Comparison of ENCODE assay signal across 8 mouse cellular contexts in genomic region chr17:23548615-23549014, GRCm38 (mm10). TPM values are rescaled to one million over a fixed set of nuclear protein-coding genes. Genes with fewer than 3 reads are reported as not detected.
DNase-seq lines count a peak whose midpoint lies in the region; ATAC-seq and TF ChIP-seq lines count a peak whose summit lies in the region.

No protein-coding gene starts in this region.

- no peak overlapping the region for H3K27ac ChIP-seq in heart, embryonic 12.5 days (ENCODE audit: poor library complexity, severe bottlenecking)
- H3K27ac ChIP-seq in kidney, postnatal 0 days: no peak overlapping the region
- H3K27ac ChIP-seq in liver, adult 2 months (replicated peaks; ENCODE audit: insufficient read depth, low read depth, low read length): no peak overlapping the region

- TF ChIP-seq POLR2A in brain, embryonic 14.5 days (IDR thresholded peaks at IDR 0.05; ENCODE audit: borderline replicate concordance, extremely low read depth, insufficient read depth, insufficient read length, poor library complexity, severe bottlenecking): no peak
- TF ChIP-seq POLR2A in liver, adult 2 months (IDR thresholded peaks at IDR 0.05; ENCODE audit: extremely low read depth, insufficient read depth, low read length): no peak

- peak; percentile 87 for DNase-seq in CD4-positive, CD25-positive, alpha-beta regulatory T cell, adult 2 months (ENCODE audit: low read depth, low spot score)
- DNase-seq in brain, embryonic 14.5 days (ENCODE audit: low read depth): peak; percentile 87
- peak; percentile 55 for DNase-seq in kidney, postnatal 0 days (ENCODE audit: low spot score)
- peak; percentile 76 for DNase-seq in liver, adult 2 months (ENCODE audit: extremely low read depth, low read depth, low spot score)
- peak; percentile 74 to 75 for DNase-seq in spleen, postnatal 14 days (ENCODE audit: low spot score in 2 of 2)

- H3K27me3 ChIP-seq in heart, embryonic 12.5 days (replicated peaks): no peaks in the 10 kb centered on the region
- H3K27me3 ChIP-seq in kidney, postnatal 0 days (ENCODE audit: insufficient read depth, low read length): no peaks in the 10 kb centered on the region
- no peaks in the 10 kb centered on the region for H3K27me3 ChIP-seq in liver, adult 2 months (ENCODE audit: control insufficient read depth, insufficient read depth, low read length)

- ATAC-seq in erythroblast, adult 5-6 weeks (replicated peaks; ENCODE audit: low FRiP score, poor library complexity, severe bottlenecking): peak; percentile 57
- peak; percentile 43 for ATAC-seq in heart, embryonic 12.5 days (ENCODE audit: insufficient number of reproducible peaks, low FRiP score)
- no peak for ATAC-seq in kidney, postnatal 0 days (replicated peaks; ENCODE audit: low FRiP score, low read depth)
- peak; percentile 48; the same call in 1 of the 2 replicates for ATAC-seq in monocyte, adult 5-6 weeks (replicated peaks; ENCODE audit: insufficient number of reproducible peaks, low FRiP score, low TSS enrichment, poor library complexity, severe bottlenecking)

- H3K9ac ChIP-seq in heart, embryonic 12.5 days: peak overlapping the region; percentile 65
- no peak overlapping the region for H3K9ac ChIP-seq in kidney, postnatal 0 days (ENCODE audit: low read depth, low read length)
- no peak overlapping the region for H3K9ac ChIP-seq in liver, adult 2 months (ENCODE audit: low read depth, low read length)

- H3K4me2 ChIP-seq in heart, embryonic 12.5 days: peak overlapping the region; percentile 85
- H3K4me2 ChIP-seq in kidney, postnatal 0 days (ENCODE audit: low read length): peak overlapping the region; percentile 65

- H3K9me3 ChIP-seq in heart, embryonic 12.5 days (replicated peaks): no peaks in the 10 kb centered on the region
- H3K9me3 ChIP-seq in kidney, postnatal 0 days (replicated peaks; ENCODE audit: low read length): no peaks in the 10 kb centered on the region

- WGBS in heart, embryonic 12.5 days: 1% methylated on average over 15 of the region's 15 CpGs
- WGBS in kidney, postnatal 0 days: 2% methylated on average over 15 of the region's 15 CpGs
- WGBS in liver, adult 2 months: 15% methylated on average over 15 of the region's 15 CpGs

- no peak for TF ChIP-seq CTCF in brain, embryonic 14.5 days (IDR thresholded peaks at IDR 0.05; ENCODE audit: borderline replicate concordance, extremely low read depth, insufficient read depth, insufficient read length)
- TF ChIP-seq CTCF in kidney, postnatal 0 days (IDR thresholded peaks at IDR 0.05; ENCODE audit: low read depth): no peak
- TF ChIP-seq CTCF in liver, adult 2 months (IDR thresholded peaks at IDR 0.05; ENCODE audit: low read depth, low read length): no peak

- H3K36me3 ChIP-seq in heart, embryonic 12.5 days: no peaks in the 10 kb centered on the region
- no peaks in the 10 kb centered on the region for H3K36me3 ChIP-seq in kidney, postnatal 0 days (ENCODE audit: insufficient read depth, low read length)
- H3K36me3 ChIP-seq in liver, adult 2 months (ENCODE audit: control insufficient read depth, insufficient read depth, low read length): no peaks in the 10 kb centered on the region

- H3K79me2 ChIP-seq in liver, adult 2 months (ENCODE audit: control insufficient read depth, insufficient read depth, low read length): no peaks in the 10 kb centered on the region

- H3K4me1 ChIP-seq in heart, embryonic 12.5 days (replicated peaks): peaks cover 12% of the 10 kb centered on the region
- H3K4me1 ChIP-seq in kidney, postnatal 0 days (replicated peaks; ENCODE audit: insufficient read depth, low read length): peaks cover 5% of the 10 kb centered on the region
- H3K4me1 ChIP-seq in liver, adult 2 months (ENCODE audit: control insufficient read depth, insufficient read depth, low read length): peaks cover 17% of the 10 kb centered on the region

- peak overlapping the region; percentile 74 for H3K4me3 ChIP-seq in heart, embryonic 12.5 days
- peak overlapping the region; percentile 60 for H3K4me3 ChIP-seq in kidney, postnatal 0 days (replicated peaks; ENCODE audit: low read depth, low read length)
- H3K4me3 ChIP-seq in liver, adult 2 months (ENCODE audit: insufficient read depth, low read depth, low read length): peak overlapping the region; percentile 34

RNA-seq across cellular contexts. Expression of gene Zfp213, which starts 15.4 kb away (rescaled TPM):
- polyA plus RNA-seq in brain, embryonic 14.5 days (2012; rRNA removed): 16.7 and 21.4 TPM in 2 replicates
- 1.7 and 2.5 TPM in 2 replicates for total RNA-seq in erythroblast, adult 5-6 weeks (2015; ENCODE audit: low replicate concordance)
- 0.34 and 2.5 TPM in 2 replicates for total RNA-seq in erythroblast, adult 5-6 weeks (2017; ENCODE audit: low replicate concordance)
- 14.1 and 16.9 TPM in 2 replicates for polyA plus RNA-seq in heart, embryonic 12.5 days (2016; fragmentation: Nextera tagmentation; extraction: Ambion mirVana)
- polyA plus RNA-seq in kidney, postnatal 0 days (2015; fragmentation: Nextera tagmentation; extraction: Ambion mirVana): 16.8 and 19.1 TPM in 2 replicates
- total RNA-seq in liver, adult 2 months (2014; rRNA removed): 4.5 and 4.8 TPM in 2 replicates
- 7.6 and 10.7 TPM in 2 replicates for polyA plus RNA-seq in liver, adult 2 months (2012; rRNA removed)
- 4.2 to 6.2 TPM (median 5.4 TPM) in 3 replicates for total RNA-seq in monocyte, adult 5-6 weeks (2017)

RNA-seq across cellular contexts. Expression of gene Zfp13, which starts 50.7 kb away (rescaled TPM):
- polyA plus RNA-seq in brain, embryonic 14.5 days (2012; rRNA removed): 46.8 and 47.4 TPM in 2 replicates
- not detected in 2 replicates for total RNA-seq in erythroblast, adult 5-6 weeks (2015; ENCODE audit: low replicate concordance)
- not detected in 2 replicates for total RNA-seq in erythroblast, adult 5-6 weeks (2017; ENCODE audit: low replicate concordance)
- polyA plus RNA-seq in heart, embryonic 12.5 days (2016; fragmentation: Nextera tagmentation; extraction: Ambion mirVana): 9.1 and 10.7 TPM in 2 replicates
- 12.6 and 14.3 TPM in 2 replicates for polyA plus RNA-seq in kidney, postnatal 0 days (2015; fragmentation: Nextera tagmentation; extraction: Ambion mirVana)
- 1.3 and 2.0 TPM in 2 replicates for total RNA-seq in liver, adult 2 months (2014; rRNA removed)
- polyA plus RNA-seq in liver, adult 2 months (2012; rRNA removed): 2.2 and 3.2 TPM in 2 replicates
- total RNA-seq in monocyte, adult 5-6 weeks (2017): not detected in 3 replicates

RNA-seq across cellular contexts. Expression of gene Zscan10, which starts 52.0 kb away (rescaled TPM):
- polyA plus RNA-seq in brain, embryonic 14.5 days (2012; rRNA removed): 0.05 and 0.22 TPM in 2 replicates
- total RNA-seq in erythroblast, adult 5-6 weeks (2015; ENCODE audit: low replicate concordance): not detected in 2 replicates
- not detected in 2 replicates for total RNA-seq in erythroblast, adult 5-6 weeks (2017; ENCODE audit: low replicate concordance)
- not detected in 2 replicates for polyA plus RNA-seq in heart, embryonic 12.5 days (2016; fragmentation: Nextera tagmentation; extraction: Ambion mirVana)
- not detected in 2 replicates for polyA plus RNA-seq in kidney, postnatal 0 days (2015; fragmentation: Nextera tagmentation; extraction: Ambion mirVana)
- total RNA-seq in liver, adult 2 months (2014; rRNA removed): not detected in 2 replicates
- polyA plus RNA-seq in liver, adult 2 months (2012; rRNA removed): not detected in 2 replicates
- not detected in 3 replicates for total RNA-seq in monocyte, adult 5-6 weeks (2017)
